Mouse (Mus musculus) spleen, adult 2 months (tissue): ENCODE measurements around the gene Rgl2.

Experiments
- CTCF ChIP-seq: fragments of 200-500 bp; IDR thresholded peaks from 2 replicates; pipeline ENCODE4 v1.5.1; 2011; ENCODE audit warnings: mild to moderate bottlenecking, inconsistent platforms; ENCODE audit not compliant: insufficient read depth, insufficient read length, insufficient replicate concordance; ENCODE audit errors: extremely low read depth
- POLR2A ChIP-seq: fragments of 200-500 bp; IDR thresholded peaks from 2 replicates; pipeline ENCODE4 v1.6.1; 2011; ENCODE audit warnings: low read depth, low read length, inconsistent platforms

- TF ChIP-seq CTCF: no peak
- TF ChIP-seq POLR2A: no peak
Measured at GRCm38 (mm10) chr17:33962876-33963275, 33.5 kb downstream of the Rgl2 start.
